In the genomic region with DNA sequence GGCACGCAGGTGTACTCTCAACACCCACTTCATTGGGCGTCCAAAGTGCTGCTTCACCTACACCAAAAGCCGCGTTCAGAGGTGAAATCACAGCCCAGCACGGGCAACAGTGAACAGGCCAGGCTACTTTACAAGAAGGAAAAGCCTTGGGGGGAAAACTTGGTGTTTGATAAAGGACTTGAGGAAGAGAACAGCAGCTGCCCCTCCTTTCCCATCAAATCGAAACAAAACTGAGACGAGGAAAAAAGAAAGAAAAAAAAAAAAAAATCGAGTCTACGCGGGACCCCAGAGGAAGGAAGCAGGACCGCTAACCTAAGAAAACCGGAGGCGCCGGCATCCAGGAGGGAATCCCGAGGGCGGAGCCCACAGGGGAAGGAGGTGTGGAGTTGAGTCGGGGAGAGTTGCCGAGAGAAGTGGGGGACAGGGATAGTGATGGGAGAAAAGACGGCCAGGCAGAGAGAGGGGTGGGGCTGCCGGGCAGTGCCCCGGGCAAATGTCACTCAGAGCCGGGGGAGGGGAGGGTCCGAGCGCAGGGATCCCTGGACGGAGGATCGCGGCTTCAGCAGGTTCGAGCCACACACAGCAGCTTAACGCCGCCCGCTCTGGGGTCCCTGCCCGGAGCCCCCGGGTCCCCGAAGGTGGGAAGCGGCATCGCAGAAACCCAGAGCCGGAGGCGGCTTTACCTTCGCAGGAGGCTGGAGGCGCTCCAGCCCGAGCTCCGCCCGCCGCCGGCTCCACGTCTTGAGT, we compare ENCODE assay signal across 8 mouse cellular contexts. TPM values are rescaled to one million over a fixed set of nuclear protein-coding genes. Genes with fewer than 3 reads are reported as not detected.
A peak's percentile ranks its signal among the peaks of the same experiment; 100 is the strongest.
DNase-seq lines count a peak whose midpoint lies in the region; ATAC-seq and TF ChIP-seq lines count a peak whose summit lies in the region.

No protein-coding gene starts in this region.

- peak overlapping the region; percentile 96 for H3K9ac ChIP-seq in kidney, embryonic 16.5 days (replicated peaks; ENCODE audit: low read length)
- H3K9ac ChIP-seq in stomach, embryonic 15.5 days = peak overlapping the region; percentile 76

- H3K27me3 ChIP-seq in kidney, embryonic 16.5 days (ENCODE audit: insufficient read depth, low read length) = no peaks in the 10 kb centered on the region
- no peaks in the 10 kb centered on the region for H3K27me3 ChIP-seq in stomach, embryonic 15.5 days (replicated peaks)

- H3K4me1 ChIP-seq in kidney, embryonic 16.5 days (ENCODE audit: insufficient read depth, low read length) = peaks cover 25% of the 10 kb centered on the region
- peaks cover 11% of the 10 kb centered on the region; the same call in 1 of the 2 replicates for H3K4me1 ChIP-seq in stomach, embryonic 15.5 days

- no peak for TF ChIP-seq POLR2A in brain, embryonic 14.5 days (IDR thresholded peaks at IDR 0.05; ENCODE audit: borderline replicate concordance, extremely low read depth, insufficient read depth, insufficient read length, poor library complexity, severe bottlenecking)

- peak overlapping the region; percentile 94 for H3K27ac ChIP-seq in kidney, embryonic 16.5 days (ENCODE audit: low read length)
- H3K27ac ChIP-seq in stomach, embryonic 15.5 days = peak overlapping the region; percentile 88

- H3K4me3 ChIP-seq in kidney, embryonic 16.5 days (ENCODE audit: low read length) = peak overlapping the region; percentile 95
- H3K4me3 ChIP-seq in stomach, embryonic 15.5 days (replicated peaks) = peak overlapping the region; percentile 80

- TF ChIP-seq CTCF in brain, embryonic 14.5 days (IDR thresholded peaks at IDR 0.05; ENCODE audit: borderline replicate concordance, extremely low read depth, insufficient read depth, insufficient read length) = no peak

- H3K36me3 ChIP-seq in kidney, embryonic 16.5 days (ENCODE audit: insufficient read depth, low read length) = no peaks in the 10 kb centered on the region
- H3K36me3 ChIP-seq in stomach, embryonic 15.5 days = no peaks in the 10 kb centered on the region

- peak overlapping the region; percentile 84 for H3K4me2 ChIP-seq in kidney, embryonic 16.5 days (replicated peaks; ENCODE audit: low read depth, low read length)
- H3K4me2 ChIP-seq in stomach, embryonic 15.5 days = peak overlapping the region; percentile 87

- DNase-seq in adrenal gland, postnatal 10 days = peak; percentile 67
- DNase-seq in adrenal gland, adult 2 months = no peak
- DNase-seq in 3T3-L1 (ENCODE audit: low read depth, low spot score) = peak; percentile 82
- DNase-seq in brain, embryonic 14.5 days (ENCODE audit: low read depth) = peak; percentile 54
- DNase-seq in forelimb bud, embryonic 11.5 days (ENCODE audit: low read depth, low spot score) = peak; percentile 40
- DNase-seq in lung, postnatal 10 days = peak; percentile 65

- peak; percentile 75 for ATAC-seq in kidney, embryonic 16.5 days (ENCODE audit: low FRiP score, low TSS enrichment)
- ATAC-seq in stomach, embryonic 15.5 days (ENCODE audit: insufficient read depth, low FRiP score, low read depth) = peak; percentile 36

- WGBS in kidney, embryonic 16.5 days = under 1% methylated on average over 37 of the region's 46 CpGs
- under 1% methylated on average over 45 of the region's 46 CpGs for WGBS in stomach, embryonic 15.5 days

- no peaks in the 10 kb centered on the region for H3K9me3 ChIP-seq in kidney, embryonic 16.5 days (ENCODE audit: low read length)
- no peaks in the 10 kb centered on the region for H3K9me3 ChIP-seq in stomach, embryonic 15.5 days

RNA-seq across cellular contexts. Expression of gene Dnajc13, which starts 0.5 kb away (rescaled TPM):
- 10 to 100 TPM; 40.5 to 58.5 TPM for total RNA-seq in adrenal gland, postnatal 10 days (2021)
- total RNA-seq in adrenal gland, adult 2 months (2021) = 10 to 100 TPM; 39.2 to 44.2 TPM
- polyA plus RNA-seq in adrenal gland, adult 2 months (2012; rRNA removed) = 28.5 and 29.1 TPM in 2 replicates
- 86.3 and 96.1 TPM in 2 replicates for polyA plus RNA-seq in brain, embryonic 14.5 days (2012; rRNA removed)
- polyA plus RNA-seq in kidney, embryonic 16.5 days (2015; fragmentation: Nextera tagmentation; extraction: Ambion mirVana) = 23.4 and 25.7 TPM in 2 replicates
- polyA plus RNA-seq in stomach, embryonic 15.5 days (2015; fragmentation: Nextera tagmentation; extraction: Ambion mirVana) = 18.3 and 18.9 TPM in 2 replicates
